Mouse (Mus musculus) CH12.LX (cell line): ENCODE results near the gene Dnajc13. TPM values are rescaled to one million over a fixed set of nuclear protein-coding genes. Genes with fewer than 3 reads are reported as not detected.
A peak's percentile ranks its signal among the peaks of the same experiment; 100 is the strongest.

Experiments
- DNase-seq: peaks from one replicate; pipeline ENCODE4 v3.0.0-alpha.2; 2013; ENCODE audit errors: extremely low read depth
- H3K27ac ChIP-seq: 2 replicates; pipeline ENCODE4 v1.5.1; 2012; ENCODE audit warnings: low read depth, mild to moderate bottlenecking, control low read depth, moderate library complexity; ENCODE audit not compliant: insufficient read depth
- H3K27me3 ChIP-seq: replicated peaks from 2 replicates; pipeline ENCODE3; 2012; ENCODE audit warnings: inconsistent platforms
- H3K36me3 ChIP-seq, 2 experiments: replicated peaks in 1 of 2; 2 replicates each; pipeline versions ENCODE3 to v1.6.1; 2012; ENCODE audit warnings: inconsistent platforms in 1 of 2, low read length in 1 of 2, mild to moderate bottlenecking in 1 of 2, mixed read lengths in 1 of 2, moderate library complexity in 1 of 2; ENCODE audit not compliant: control insufficient read depth in 1 of 2, insufficient read depth in 1 of 2
- H3K4me1 ChIP-seq, 2 experiments: 2 replicates each; pipeline ENCODE4 v1.6.1; 2012; ENCODE audit warnings: inconsistent platforms in 1 of 2, moderate library complexity in 1 of 2; ENCODE audit not compliant: insufficient read depth in 2 of 2, control insufficient read depth in 1 of 2
- H3K4me2 ChIP-seq: 2 replicates; pipeline ENCODE4 v1.6.1; 2012; ENCODE audit warnings: low read depth, mild to moderate bottlenecking, control low read depth; ENCODE audit not compliant: poor library complexity, insufficient read depth, severe bottlenecking
- H3K4me3 ChIP-seq, 3 experiments: fragments of 150-350 bp in 1 of 3; sonication (generic) in 1 of 3; replicated peaks in 1 of 3; 2 replicates each; pipeline versions ENCODE3 to v1.5.1; 2011 to 2012; ENCODE audit warnings: low read depth in 2 of 3, low read length in 2 of 3, mild to moderate bottlenecking in 2 of 3, moderate library complexity in 2 of 3, control low read depth in 1 of 3, improper control_type of control experiment in 1 of 3, inconsistent platforms in 1 of 3, mixed read lengths in 1 of 3; ENCODE audit not compliant: poor library complexity in 1 of 3
- H3K79me2 ChIP-seq: replicated peaks from 2 replicates; pipeline ENCODE4 v1.6.1; 2012; ENCODE audit warnings: mild to moderate bottlenecking, moderate library complexity; ENCODE audit not compliant: control insufficient read depth, poor library complexity, insufficient read depth, severe bottlenecking; ENCODE audit errors: extremely low read depth
- H3K9ac ChIP-seq: 2 replicates; pipeline ENCODE4 v1.6.1; 2012; ENCODE audit warnings: low read depth, mild to moderate bottlenecking, control low read depth, moderate library complexity; ENCODE audit not compliant: insufficient read depth
- H3K9me3 ChIP-seq: replicated peaks from 2 replicates; pipeline ENCODE3; 2012; ENCODE audit warnings: low read length, inconsistent platforms, mixed read lengths
- CHD1 ChIP-seq: IDR thresholded peaks from 2 replicates; pipeline ENCODE4 v1.6.1; 2012; ENCODE audit warnings: low read depth, low read length, improper control_type of control experiment, inconsistent platforms
- ELF1 ChIP-seq: IDR thresholded peaks from 2 replicates; pipeline ENCODE4 v1.6.1; 2014; ENCODE audit warnings: low read depth, mild to moderate bottlenecking, inconsistent platforms, low read length, improper control_type of control experiment
- HCFC1 ChIP-seq: IDR thresholded peaks from 2 replicates; pipeline ENCODE4 v1.6.1; 2012; ENCODE audit warnings: low read depth, mild to moderate bottlenecking, inconsistent platforms, low read length, improper control_type of control experiment
- JUND ChIP-seq: conservative IDR thresholded peaks from 2 replicates; pipeline ENCODE4 v1.6.1; 2011; ENCODE audit warnings: low read depth, low read length, improper control_type of control experiment
- KAT2A ChIP-seq: IDR thresholded peaks from 2 replicates; pipeline ENCODE4 v1.6.1; 2012; ENCODE audit warnings: low read length, improper control_type of control experiment, inconsistent platforms; ENCODE audit not compliant: insufficient replicate concordance
- MAZ ChIP-seq: IDR thresholded peaks from 2 replicates; pipeline ENCODE4 v1.6.1; 2012; ENCODE audit warnings: low read depth, mild to moderate bottlenecking, inconsistent platforms, low read length, improper control_type of control experiment, moderate library complexity
- MEF2A ChIP-seq: IDR thresholded peaks from 2 replicates; pipeline ENCODE4 v1.6.1; 2014; ENCODE audit warnings: low read depth, mild to moderate bottlenecking, inconsistent platforms, low read length, improper control_type of control experiment, borderline replicate concordance
- MXI1 ChIP-seq: IDR thresholded peaks from 2 replicates; pipeline ENCODE4 v1.6.1; 2011; ENCODE audit warnings: mild to moderate bottlenecking, low read depth, low read length, improper control_type of control experiment
- MYC ChIP-seq: IDR thresholded peaks from 2 replicates; pipeline ENCODE4 v1.6.1; 2011; ENCODE audit warnings: low read depth, mild to moderate bottlenecking, improper control_type of control experiment, low read length
- POLR2AphosphoS2 ChIP-seq: IDR thresholded peaks from 2 replicates; pipeline ENCODE4 v1.6.1; 2011; ENCODE audit warnings: low read depth, low read length, improper control_type of control experiment
- RCOR1 ChIP-seq: conservative IDR thresholded peaks from 2 replicates; pipeline ENCODE4 v1.6.1; 2012; ENCODE audit warnings: low read depth, mild to moderate bottlenecking, inconsistent platforms, low read length, improper control_type of control experiment
- SMC3 ChIP-seq: IDR thresholded peaks from 2 replicates; pipeline ENCODE4 v1.6.1; 2011; ENCODE audit warnings: low read depth, low read length, improper control_type of control experiment
- TCF12 ChIP-seq: IDR thresholded peaks from 2 replicates; pipeline ENCODE4 v1.6.1; 2014; ENCODE audit warnings: low read depth, mild to moderate bottlenecking, inconsistent platforms, low read length, improper control_type of control experiment
- ZC3H11A ChIP-seq: IDR thresholded peaks from 2 replicates; pipeline ENCODE4 v1.6.1; 2012; ENCODE audit warnings: low read depth, mild to moderate bottlenecking, inconsistent platforms, low read length, improper control_type of control experiment
- ZNF384 ChIP-seq: IDR thresholded peaks from 2 replicates; pipeline ENCODE4 v1.6.1; 2012; ENCODE audit warnings: low read depth, low read length, improper control_type of control experiment, inconsistent platforms
- dilution Hi-C: fragments of 300-500 bp; cut with MboI; formaldehyde crosslinking; loops from 2 replicates; pipeline ENCODE4 v1.14.3; 2020; ENCODE audit warnings: low sequenced_read_pairs; ENCODE audit not compliant: extremely low pct_unique_long_range_greater_than_20kb, extremely low pct_ligation_motif_present
- in situ Hi-C: fragments of 300-500 bp; cut with MboI; formaldehyde crosslinking; loops from 3 replicates; pipeline ENCODE4 v1.14.3; 2019; ENCODE audit warnings: low sequenced_read_pairs, low pct_ligation_motif_present, low pct_unique_long_range_greater_than_20kb, mixed read lengths
- polyA plus RNA-seq: library from polyadenylated mRNA; unstranded; fragments of >175 nt; gene quantifications from 2 replicates; pipeline ENCODE4 v1.2.1, GENCODE M21; 2012; ENCODE audit warnings: low read depth; ENCODE audit not compliant: insufficient read length
- total RNA-seq, 2 experiments: library from RNA; depleted of rRNA; stranded (reverse); fragments of 300-350 nt in 1 of 2; fragments of >200 nt in 1 of 2; gene quantifications; 2 replicates each; pipeline ENCODE4 v1.2.3; 2012 to 2014

Gene Dnajc13
- total and polyA plus RNA-seq, 3 experiments, result 30.1 to 51.9 (median 30.4) TPM

GRCm38 (mm10) chr9:104271642-104272041 is 8.9 kb upstream of the Dnajc13 start:
- Histone ChIP-seq H3K79me2 (no peaks in the 10 kb centered on the region), H3K4me2 (no peak overlapping the region), H3K9ac (no peak overlapping the region), H3K27me3 (no peaks in the 10 kb centered on the region), H3K4me3 (no peak overlapping the region), H3K36me3 (no peaks in the 10 kb centered on the region), H3K27ac (no peak overlapping the region), H3K4me1 (peaks cover 4 to 12% of the 10 kb centered on the region in 2 experiments; a peak in 2 of 4 replicates), H3K9me3 (peaks cover 11% of the 10 kb centered on the region)
- in situ Hi-C loops, result loop anchor here (10.0 kb wide), 1 partner anchor 103 kb away; no protein-coding TSS in a partner anchor
- DNase-seq, result no peak
- dilution Hi-C loops, result no loop called here
- TF ChIP-seq HCFC1 (no peak), RCOR1 (no peak), MAZ (no peak), ELF1 (no peak), POLR2AphosphoS2 (no peak), KAT2A (no peak), CHD1 (no peak), ZC3H11A (no peak), MXI1 (no peak), JUND (no peak), ZNF384 (no peak), TCF12 (no peak)

- no peaks in the 10 kb centered on the region for H3K36me3 ChIP-seq
- 0 out of 2 replicates have a peak overlapping the region, but pooled peaks have one; percentile 43 for H3K4me2 ChIP-seq
- no peaks in the 10 kb centered on the region for H3K79me2 ChIP-seq
- H3K9me3 ChIP-seq, result peaks cover 11% of the 10 kb centered on the region
- no peak overlapping the region for H3K9ac ChIP-seq
- H3K27ac ChIP-seq, result no peak overlapping the region
- in situ Hi-C loops (loop anchor here (10.0 kb wide), 1 partner anchor 105 kb away; no protein-coding TSS in a partner anchor), dilution Hi-C loops (no loop called here)
- no peaks in the 10 kb centered on the region for H3K27me3 ChIP-seq
- TF ChIP-seq MEF2A, result no peak
- TF ChIP-seq MYC, result no peak
- TF ChIP-seq KAT2A, result no peak
- no peak for TF ChIP-seq MAZ
- no peak for TF ChIP-seq SMC3
- no peak for TF ChIP-seq ZNF384
- no peak for TF ChIP-seq POLR2AphosphoS2
- peaks cover 4 to 12% of the 10 kb centered on the region in 2 experiments; a peak in 2 of 4 replicates for H3K4me1 ChIP-seq
- no peak overlapping the region for H3K4me3 ChIP-seq
- DNase-seq, result peak; percentile 25
Observed at GRCm38 (mm10) chr9:104269944-104270343, 7.2 kb upstream of the Dnajc13 start.
